Mouse (Mus musculus) midbrain, embryonic 11.5 days (tissue): ENCODE measurements at regions not wholly inside any gene's neighbourhood (a gene's known extent, or its start where the extent isn't known, plus 50 kb on each side); places are given as distances from the start of the nearest gene placed in this dataset.
A peak's percentile ranks its signal among the peaks of the same experiment; 100 is the strongest.

Experiments
- ATAC-seq: fragments of 200-750 bp; cut with Nextera tagmentation; 2 replicates; pipeline ENCODE4 v1.8.0; 2017; ENCODE audit warnings: moderate TSS enrichment, moderate library complexity; ENCODE audit not compliant: low FRiP score
- DNase-seq: peaks from one replicate; pipeline ENCODE4 v3.0.0; 2015; ENCODE audit warnings: low spot score; ENCODE audit errors: missing footprints
- H3K27ac ChIP-seq: fragments of 300-500 bp; sonication (generic); 2 replicates; pipeline ENCODE4 v1.5.1; 2014; ENCODE audit warnings: low read depth, low read length
- H3K27me3 ChIP-seq: fragments of 300-500 bp; sonication (generic); 2 replicates; pipeline ENCODE4 v1.6.1; 2014; ENCODE audit warnings: mild to moderate bottlenecking, low read length, moderate library complexity, mixed read lengths; ENCODE audit not compliant: control insufficient read depth, insufficient read depth
- H3K36me3 ChIP-seq: fragments of 300-500 bp; sonication (generic); 2 replicates; pipeline ENCODE4 v1.6.1; 2014; ENCODE audit warnings: mild to moderate bottlenecking, low read length, moderate library complexity, mixed read lengths; ENCODE audit not compliant: control insufficient read depth, insufficient read depth
- H3K4me1 ChIP-seq: fragments of 300-500 bp; sonication (generic); 2 replicates; pipeline ENCODE4 v1.6.1; 2014; ENCODE audit warnings: low read length; ENCODE audit not compliant: control insufficient read depth, insufficient read depth
- H3K4me2 ChIP-seq: fragments of 300-500 bp; sonication (generic); 2 replicates; pipeline ENCODE4 v1.6.1; 2014; ENCODE audit warnings: mild to moderate bottlenecking, moderate library complexity
- H3K4me3 ChIP-seq: fragments of 300-500 bp; sonication (generic); 2 replicates; pipeline ENCODE4 v1.5.1; 2014; ENCODE audit warnings: low read depth, low read length
- H3K9ac ChIP-seq: fragments of 300-500 bp; sonication (generic); 2 replicates; pipeline ENCODE4 v1.6.1; 2014; ENCODE audit warnings: low read length
- H3K9me3 ChIP-seq: fragments of 300-500 bp; sonication (generic); 2 replicates; pipeline ENCODE4 v1.6.1; 2016; ENCODE audit warnings: low read length; ENCODE audit not compliant: control insufficient read depth
- WGBS: fragments of 180-500 bp; shearing (Covaris S2); extraction: QIAGEN DNeasy Blood & Tissue Kit; methylation state at CpG from one replicate; pipeline ENCODE4 v1.1.7; 2014; 5-methylcytosine and 5-hydroxymethylcytosine counted together

- Histone ChIP-seq H3K36me3 (no peaks in the 10 kb centered on the region), H3K27me3 (no peaks in the 10 kb centered on the region), H3K4me3 (no peak overlapping the region), H3K9ac (no peak overlapping the region), H3K4me2 (no peak overlapping the region), H3K9me3 (no peaks in the 10 kb centered on the region), H3K27ac (no peak overlapping the region), H3K4me1 (no peaks in the 10 kb centered on the region; the same call in 1 of the 2 replicates)
- ATAC-seq, result no peak
- DNase-seq, result no peak
- 92% methylated on average over 4 of the region's 4 CpGs for WGBS
Observed at GRCm38 (mm10) chr16:49979426-49979940, 179.2 kb downstream of the Cd47 start.

GRCm38 (mm10) chr16:49980178-49980646, 179.9 kb downstream of the Cd47 start:
- 33% methylated on average over 10 of the region's 10 CpGs for WGBS
- H3K27ac ChIP-seq, result no peak overlapping the region
- no peaks in the 10 kb centered on the region for H3K36me3 ChIP-seq
- H3K9me3 ChIP-seq, result no peaks in the 10 kb centered on the region
- DNase-seq, result no peak
- 0 out of 2 replicates have a peak overlapping the region, but pooled peaks have one; percentile 10 for H3K9ac ChIP-seq
- no peak overlapping the region for H3K4me2 ChIP-seq
- H3K27me3 ChIP-seq, result no peaks in the 10 kb centered on the region
- H3K4me3 ChIP-seq, result no peak overlapping the region
- no peaks in the 10 kb centered on the region; the same call in 1 of the 2 replicates for H3K4me1 ChIP-seq
- no peak for ATAC-seq

- no peak overlapping the region for H3K4me3 ChIP-seq
- ATAC-seq (no peak), DNase-seq (no peak)
- no peak overlapping the region for H3K27ac ChIP-seq
- H3K27me3 ChIP-seq, result no peaks in the 10 kb centered on the region
- 88% methylated on average over 4 of the region's 4 CpGs for WGBS
- no peaks in the 10 kb centered on the region; the same call in 1 of the 2 replicates for H3K4me1 ChIP-seq
- H3K9ac ChIP-seq, result no peak overlapping the region
- no peaks in the 10 kb centered on the region for H3K9me3 ChIP-seq
- H3K4me2 ChIP-seq, result no peak overlapping the region
- H3K36me3 ChIP-seq, result no peaks in the 10 kb centered on the region
Observed at GRCm38 (mm10) chr16:49982180-49982579, 181.8 kb downstream of the Cd47 start.

GRCm38 (mm10) chr16:49985082-49986076, 185.0 kb downstream of the Cd47 start:
- H3K4me2 ChIP-seq, result no peak overlapping the region
- H3K36me3 ChIP-seq, result no peaks in the 10 kb centered on the region
- no peak overlapping the region for H3K9ac ChIP-seq
- no peak for ATAC-seq
- no peaks in the 10 kb centered on the region for H3K27me3 ChIP-seq
- WGBS, result 80% methylated on average over 14 of the region's 14 CpGs
- H3K27ac ChIP-seq, result no peak overlapping the region
- H3K4me1 ChIP-seq, result no peaks in the 10 kb centered on the region
- no peaks in the 10 kb centered on the region for H3K9me3 ChIP-seq
- no peak overlapping the region for H3K4me3 ChIP-seq
- DNase-seq, result no peak

GRCm38 (mm10) chr16:49986954-49987353, 186.6 kb downstream of the Cd47 start:
- H3K4me3 ChIP-seq, result no peak overlapping the region
- H3K4me2 ChIP-seq, result no peak overlapping the region
- no peaks in the 10 kb centered on the region for H3K4me1 ChIP-seq
- H3K36me3 ChIP-seq, result no peaks in the 10 kb centered on the region
- H3K9me3 ChIP-seq, result no peaks in the 10 kb centered on the region
- no peak overlapping the region for H3K27ac ChIP-seq
- no peak overlapping the region for H3K9ac ChIP-seq
- ATAC-seq (no peak), DNase-seq (no peak)
- 88% methylated on average over 6 of the region's 6 CpGs for WGBS
- no peaks in the 10 kb centered on the region for H3K27me3 ChIP-seq

GRCm38 (mm10) chr16:49995822-49996221, 195.5 kb downstream of the Cd47 start:
- Histone ChIP-seq H3K4me1 (peaks cover under 1% of the 10 kb centered on the region; the same call in 1 of the 2 replicates), H3K4me2 (no peak overlapping the region), H3K27ac (no peak overlapping the region), H3K4me3 (no peak overlapping the region), H3K9me3 (no peaks in the 10 kb centered on the region), H3K27me3 (no peaks in the 10 kb centered on the region), H3K36me3 (no peaks in the 10 kb centered on the region), H3K9ac (no peak overlapping the region)
- DNase-seq, result no peak
- WGBS, result 87% methylated on average over 3 of the region's 3 CpGs
- ATAC-seq, result no peak

- DNase-seq (no peak), ATAC-seq (no peak)
- no peaks in the 10 kb centered on the region for H3K27me3 ChIP-seq
- H3K4me3 ChIP-seq, result no peak overlapping the region
- no peaks in the 10 kb centered on the region for H3K36me3 ChIP-seq
- no peak overlapping the region for H3K4me2 ChIP-seq
- no peaks in the 10 kb centered on the region for H3K9me3 ChIP-seq
- H3K4me1 ChIP-seq, result peaks cover 9% of the 10 kb centered on the region
- H3K27ac ChIP-seq, result no peak overlapping the region
- WGBS, result 90% methylated on average over 5 of the region's 5 CpGs
- H3K9ac ChIP-seq, result no peak overlapping the region
Observed at GRCm38 (mm10) chr16:49996593-49996992, 196.3 kb downstream of the Cd47 start.

GRCm38 (mm10) chr16:49997040-49997439, 196.7 kb downstream of the Cd47 start:
- WGBS, result 94% methylated on average over 7 of the region's 7 CpGs
- no peaks in the 10 kb centered on the region for H3K9me3 ChIP-seq

GRCm38 (mm10) chr16:50000805-50001204, 200.5 kb downstream of the Cd47 start:
- peak; percentile 83 for DNase-seq
- no peaks in the 10 kb centered on the region for H3K27me3 ChIP-seq
- H3K36me3 ChIP-seq, result no peaks in the 10 kb centered on the region
- no peak overlapping the region for H3K27ac ChIP-seq
- ATAC-seq, result no peak
- no peak overlapping the region for H3K4me3 ChIP-seq
- H3K9me3 ChIP-seq, result no peaks in the 10 kb centered on the region
- 35% methylated on average over 4 of the region's 4 CpGs for WGBS
- no peak overlapping the region for H3K9ac ChIP-seq
- no peak overlapping the region for H3K4me2 ChIP-seq
- H3K4me1 ChIP-seq, result peaks cover 17% of the 10 kb centered on the region

More at GRCm38 (mm10) chr16:49997040-49997439, 196.7 kb downstream of the Cd47 start:
- ATAC-seq (no peak), DNase-seq (no peak)
- Histone ChIP-seq H3K36me3 (no peaks in the 10 kb centered on the region), H3K9ac (no peak overlapping the region), H3K4me3 (no peak overlapping the region), H3K27me3 (no peaks in the 10 kb centered on the region), H3K4me1 (peaks cover 11% of the 10 kb centered on the region), H3K27ac (no peak overlapping the region), H3K4me2 (no peak overlapping the region)
